Mouse (Mus musculus) brown adipose tissue, adult 24 weeks (tissue): ENCODE results near the gene Eml5. TPM values are rescaled to one million over a fixed set of nuclear protein-coding genes. Genes with fewer than 3 reads are reported as not detected.

Source experiments
- H3K27ac ChIP-seq: fragments of 200-500 bp; replicated peaks from 2 replicates; pipeline ENCODE4 v1.5.1; 2012; ENCODE audit warnings: low read depth, mild to moderate bottlenecking, low read length
- H3K4me1 ChIP-seq: fragments of 200-500 bp; 2 replicates; pipeline ENCODE4 v1.6.1; 2012; ENCODE audit warnings: low read length, mixed read lengths; ENCODE audit not compliant: control insufficient read depth, insufficient read depth, insufficient read length
- H3K4me3 ChIP-seq: fragments of 200-500 bp; 2 replicates; pipeline ENCODE4 v1.5.1; 2012; ENCODE audit warnings: low read depth, mild to moderate bottlenecking, low read length, moderate library complexity; ENCODE audit not compliant: insufficient read depth
- polyA plus RNA-seq: library from polyadenylated mRNA; stranded (reverse); fragments of >200 nt; gene quantifications from 2 replicates; pipeline ENCODE4 v1.2.4, GENCODE M21; 2012; ENCODE audit not compliant: missing spikeins, insufficient read depth, insufficient read length

Gene Eml5
- polyA plus RNA-seq, 1 experiment, result 9.0 TPM

DNA sequence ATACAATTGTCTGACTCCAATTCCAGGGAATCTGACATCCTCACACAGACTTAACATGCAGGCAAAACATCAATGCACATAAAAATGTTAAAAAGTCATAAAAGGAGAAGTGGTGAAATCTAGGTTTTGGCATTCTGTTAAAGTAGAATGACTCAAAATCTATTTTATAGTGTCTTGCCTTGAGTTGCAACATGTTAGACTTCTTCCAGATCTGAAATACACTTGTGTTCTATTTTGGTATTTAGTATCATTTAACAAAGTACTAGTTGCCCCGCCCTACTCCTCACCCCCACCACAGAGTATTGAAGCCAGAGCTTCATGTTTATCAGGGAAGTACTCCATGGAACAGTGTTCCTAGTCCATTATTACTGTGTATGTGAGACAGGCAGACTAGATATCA lies 117.0 kb downstream of the Eml5 start:
- H3K4me1 ChIP-seq, result no peaks in the 10 kb centered on the region
- no peak overlapping the region for H3K4me3 ChIP-seq
- H3K27ac ChIP-seq, result no peak overlapping the region

DNA sequence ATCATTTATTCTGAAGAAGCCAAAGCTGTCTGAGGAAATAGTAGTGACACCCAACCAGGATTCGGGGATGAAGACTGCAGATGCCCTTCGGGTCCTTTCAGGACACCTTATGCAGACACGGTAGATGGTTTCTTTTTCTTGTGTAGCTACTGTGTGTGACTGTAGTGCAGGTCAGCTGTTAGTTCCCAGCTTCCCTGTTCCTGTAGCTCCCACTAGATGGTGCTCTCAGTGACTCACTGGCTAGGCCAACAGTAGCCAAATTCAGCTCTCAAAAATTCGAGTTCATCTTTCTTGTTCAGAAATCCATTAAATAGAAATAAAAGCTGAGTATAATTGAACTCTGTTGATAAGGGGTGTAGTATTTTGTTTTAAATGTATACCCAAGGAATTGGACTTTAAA lies 122.1 kb downstream of the Eml5 start:
- Histone ChIP-seq H3K4me1 (no peaks in the 10 kb centered on the region), H3K4me3 (no peak overlapping the region), H3K27ac (no peak overlapping the region)

DNA sequence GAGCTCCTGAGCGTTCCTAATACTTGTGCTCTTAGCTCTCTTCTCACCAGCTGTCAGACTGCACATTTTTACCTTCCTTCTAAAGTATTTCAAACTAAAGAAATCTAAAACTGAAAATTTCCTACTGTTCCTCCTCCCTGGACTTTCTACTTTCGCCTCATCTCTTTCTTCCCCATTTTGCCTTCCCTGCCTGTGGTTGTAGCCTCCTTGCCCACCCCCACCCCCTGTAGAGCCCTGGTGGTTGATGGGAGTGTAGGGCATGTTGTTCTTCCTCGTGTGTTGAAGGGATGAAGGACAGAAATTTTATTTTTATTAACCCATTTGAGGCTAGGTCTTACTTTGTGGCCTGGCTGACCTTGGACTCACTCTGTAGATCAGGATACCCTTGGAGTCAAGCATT lies 123.8 kb downstream of the Eml5 start:
- Histone ChIP-seq H3K27ac (no peak overlapping the region), H3K4me1 (no peaks in the 10 kb centered on the region), H3K4me3 (no peak overlapping the region)

DNA sequence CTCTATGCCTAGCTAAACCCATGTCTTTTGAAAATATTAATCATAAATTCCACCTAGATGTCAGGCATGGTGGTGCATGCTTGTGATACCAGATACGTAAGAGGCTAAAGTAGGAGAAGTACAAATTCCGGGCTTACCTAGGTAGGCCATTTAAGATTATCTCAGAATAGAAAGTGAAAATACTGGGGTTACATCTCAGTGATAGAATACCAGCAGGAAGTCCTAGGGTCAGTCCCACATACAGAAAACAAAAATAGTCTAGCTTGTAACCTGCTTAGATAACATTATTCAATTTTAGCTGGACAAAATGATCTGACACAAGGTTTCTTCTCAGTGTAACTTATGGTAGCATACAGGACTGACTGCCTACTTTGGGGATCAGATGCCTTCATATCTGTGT lies 135.0 kb downstream of the Eml5 start:
- Histone ChIP-seq H3K4me3 (no peak overlapping the region), H3K27ac (no peak overlapping the region), H3K4me1 (no peaks in the 10 kb centered on the region)

DNA sequence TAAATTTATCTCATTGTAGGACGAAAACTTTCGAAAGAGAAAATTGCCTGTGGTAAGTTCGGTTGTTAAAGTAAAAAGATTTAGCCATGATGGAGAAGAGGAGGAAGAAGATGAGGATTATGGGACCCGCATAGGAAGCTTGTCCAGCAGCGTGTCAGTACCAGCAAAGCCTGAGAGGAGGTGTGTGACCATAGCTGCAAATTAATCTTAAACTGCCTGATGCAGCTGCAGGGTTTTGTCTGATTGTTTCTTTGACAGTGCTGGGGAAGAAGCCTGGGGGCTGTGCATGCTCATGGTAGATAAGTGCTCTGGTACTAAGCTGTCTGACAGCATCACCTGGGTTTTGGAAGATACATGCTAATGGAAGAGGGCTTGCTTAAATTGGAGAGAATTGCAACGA lies 141.6 kb downstream of the Eml5 start:
- H3K27ac ChIP-seq, result no peak overlapping the region
- no peak overlapping the region for H3K4me3 ChIP-seq
- H3K4me1 ChIP-seq, result 0 out of 2 replicates have a peak, but pooled peaks cover 2% of the 10 kb centered on the region

DNA sequence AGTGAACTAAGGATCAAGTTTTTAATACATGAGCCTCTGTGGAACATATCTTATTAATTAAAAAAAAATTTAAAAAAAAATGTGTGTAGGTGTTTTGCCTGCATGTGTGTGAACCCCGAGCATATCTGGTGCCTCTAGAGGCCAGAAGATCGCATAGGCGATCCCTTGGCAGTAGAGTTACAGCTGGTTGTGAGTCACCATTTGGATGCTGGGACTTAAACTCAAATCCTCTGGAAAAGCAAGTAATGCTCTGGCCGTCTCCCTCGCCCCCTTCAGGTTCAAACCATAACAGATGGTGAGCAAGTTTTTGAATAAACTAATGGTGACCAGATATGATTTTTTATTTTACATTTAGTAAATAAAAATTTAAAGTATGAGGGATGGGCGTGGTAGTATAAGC lies 143.6 kb downstream of the Eml5 start:
- H3K27ac ChIP-seq, result no peak overlapping the region
- no peak overlapping the region for H3K4me3 ChIP-seq
- 0 out of 2 replicates have a peak, but pooled peaks cover 2% of the 10 kb centered on the region for H3K4me1 ChIP-seq

DNA sequence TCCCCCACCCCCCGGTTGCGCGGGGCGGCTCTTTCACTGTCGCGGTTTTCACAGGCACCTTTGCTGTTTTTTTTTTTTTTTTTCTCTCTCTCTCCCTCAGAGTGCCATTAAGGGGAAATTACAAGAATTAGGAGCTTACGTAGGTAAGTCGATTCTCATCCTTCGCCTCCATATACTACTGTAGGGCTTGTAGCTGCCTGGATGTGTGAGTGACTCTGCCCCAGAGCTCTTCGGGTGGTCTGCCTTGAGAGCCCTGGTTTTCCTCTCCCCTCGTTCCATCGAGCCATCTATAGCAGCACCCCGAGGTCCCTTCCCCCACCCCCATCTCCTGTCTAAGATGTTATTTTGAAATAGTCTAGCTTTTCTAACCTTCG lies 153.9 kb downstream of the Eml5 start:
- Histone ChIP-seq H3K27ac (no peak overlapping the region), H3K4me3 (peak overlapping the region; percentile 75), H3K4me1 (peaks cover 4% of the 10 kb centered on the region; the same call in 1 of the 2 replicates)

DNA sequence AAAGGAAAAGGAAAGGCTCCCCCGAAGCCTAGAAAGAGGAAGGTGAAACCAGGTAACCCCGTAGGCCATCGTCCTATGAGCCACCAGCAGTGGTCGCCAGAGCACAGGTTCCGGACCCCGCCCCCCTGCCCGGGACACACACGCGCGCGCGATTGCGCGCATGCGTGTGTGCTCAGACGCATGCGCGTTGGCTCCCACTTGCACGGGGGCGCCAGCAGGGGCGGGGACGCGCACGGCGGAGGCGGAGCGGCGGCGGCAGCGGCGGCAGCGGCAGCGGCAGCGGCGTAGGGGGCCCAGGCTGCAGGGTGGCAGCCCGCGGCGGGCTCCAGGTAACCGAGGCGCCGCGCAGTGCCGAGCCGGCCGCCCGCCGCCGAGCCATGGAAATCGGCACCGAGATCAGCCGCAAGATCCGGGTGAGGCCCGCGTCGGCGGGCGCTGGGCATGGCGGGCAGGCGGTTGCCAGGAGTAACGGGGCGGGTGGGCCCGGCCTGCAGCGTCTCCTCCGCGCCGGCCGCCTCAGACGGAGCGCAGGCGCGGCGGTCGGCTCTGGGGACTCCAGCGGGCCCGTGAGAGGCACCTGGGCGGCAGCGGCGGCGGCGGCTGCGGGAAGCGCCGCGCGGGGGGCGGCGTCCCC lies 154.4 kb downstream of the Eml5 start, which contains the start of gene Zc3h14:
Zc3h14 (plus strand) TSS at position 219 of the 634 bp plus-strand sequence.
- peaks cover 4% of the 10 kb centered on the region; the same call in 1 of the 2 replicates for H3K4me1 ChIP-seq
- H3K27ac ChIP-seq, result no peak within 1 kb of the TSS
- peak within 1 kb of the TSS; percentile 75 for H3K4me3 ChIP-seq

DNA sequence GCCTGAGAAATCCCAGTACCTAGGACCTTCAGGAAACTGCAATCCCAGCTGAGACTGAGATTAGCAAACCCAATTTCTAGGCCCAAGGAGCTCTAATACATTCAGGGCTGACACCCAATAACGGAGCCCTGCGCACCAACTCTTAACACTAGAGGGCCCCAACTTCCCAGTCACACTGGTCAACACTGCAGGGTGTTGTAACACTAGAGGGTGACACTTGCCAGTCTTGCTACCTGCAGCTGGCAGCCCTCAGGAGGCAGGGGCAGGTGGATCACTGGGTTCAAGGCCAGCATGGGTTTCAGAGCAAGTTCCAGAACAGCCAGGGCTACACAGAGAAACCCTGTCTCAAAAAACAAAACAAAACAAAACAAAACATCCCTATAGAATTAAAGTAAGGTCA lies 155.2 kb downstream of the Eml5 start:
- peaks cover 4% of the 10 kb centered on the region; the same call in 1 of the 2 replicates for H3K4me1 ChIP-seq
- H3K4me3 ChIP-seq, result no peak overlapping the region
- H3K27ac ChIP-seq, result no peak overlapping the region

DNA sequence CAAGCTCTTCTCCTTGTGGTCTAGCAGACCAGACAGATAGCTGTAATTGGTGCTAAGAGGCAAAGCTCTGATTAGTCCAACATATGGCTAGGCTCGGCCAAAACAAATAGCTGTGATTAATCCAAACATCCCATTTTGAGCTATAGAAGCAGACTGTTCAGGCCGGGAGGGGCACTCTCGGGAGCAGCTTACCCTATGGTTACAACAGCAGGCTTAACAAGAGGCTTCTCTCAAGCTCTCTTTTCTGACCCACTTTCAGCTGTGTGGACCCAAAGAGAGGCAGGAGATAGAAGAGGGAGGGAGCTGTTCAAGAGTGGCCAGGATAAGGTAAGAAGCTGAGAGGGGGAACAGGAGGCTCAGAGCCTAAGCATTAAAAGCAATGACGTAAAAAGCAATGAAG lies 155.7 kb downstream of the Eml5 start:
- Histone ChIP-seq H3K27ac (no peak overlapping the region), H3K4me1 (peaks cover 4% of the 10 kb centered on the region; the same call in 1 of the 2 replicates), H3K4me3 (no peak overlapping the region)

DNA sequence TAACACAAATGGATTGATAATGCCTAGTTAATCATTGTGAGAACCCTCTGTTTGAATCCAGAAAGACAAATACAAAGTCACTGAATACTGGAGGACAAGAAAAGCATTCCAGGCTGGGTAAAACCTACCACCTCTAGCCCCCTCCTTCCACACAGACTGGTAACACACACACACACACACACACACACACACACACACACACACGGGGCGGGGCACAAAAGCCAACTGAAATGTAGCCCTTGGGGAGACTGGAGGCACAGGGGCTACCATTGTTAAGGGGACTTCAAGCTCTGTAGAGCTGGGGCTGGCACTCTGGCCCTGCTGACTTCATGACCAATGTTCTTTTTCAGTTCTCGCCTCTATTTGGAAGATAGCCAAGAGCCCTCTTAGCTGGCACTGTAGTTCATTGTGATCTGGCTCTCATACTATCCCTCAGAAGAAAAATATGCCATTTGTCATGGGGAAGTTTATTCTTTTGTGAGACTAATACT lies 160.2 kb downstream of the Eml5 start:
- no peak overlapping the region for H3K4me3 ChIP-seq
- no peaks in the 10 kb centered on the region for H3K4me1 ChIP-seq
- no peak overlapping the region for H3K27ac ChIP-seq

DNA sequence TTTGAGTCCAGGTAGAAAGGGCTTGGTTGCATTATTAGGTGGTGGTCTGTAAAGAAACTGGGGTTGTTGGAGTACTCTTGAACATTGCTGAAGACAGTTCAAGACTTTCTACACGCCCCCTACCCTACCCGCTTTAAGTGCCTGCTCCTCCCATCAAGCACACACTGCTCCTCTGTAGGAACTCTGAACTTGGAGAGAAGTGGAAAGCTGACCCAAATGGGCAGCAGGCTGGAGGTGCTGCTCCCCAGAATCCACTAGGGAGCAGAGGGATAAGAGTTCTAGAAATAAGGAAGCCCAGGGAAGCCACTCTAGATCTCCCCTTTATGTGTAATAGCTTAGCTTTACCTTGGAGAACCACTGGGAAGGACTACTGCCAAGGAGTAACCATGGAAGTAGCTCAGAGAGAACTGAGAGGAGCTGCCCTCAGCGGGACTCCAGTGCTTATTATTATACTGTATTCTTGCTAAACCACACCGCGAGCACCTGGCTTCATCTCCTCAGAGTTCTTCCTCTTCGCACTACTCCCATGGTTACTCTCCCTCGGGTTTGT lies 163.4 kb downstream of the Eml5 start:
- Histone ChIP-seq H3K27ac (peak overlapping the region; percentile 79), H3K4me1 (peaks cover 7% of the 10 kb centered on the region; the same call in 1 of the 2 replicates), H3K4me3 (peak overlapping the region; percentile 93)

DNA sequence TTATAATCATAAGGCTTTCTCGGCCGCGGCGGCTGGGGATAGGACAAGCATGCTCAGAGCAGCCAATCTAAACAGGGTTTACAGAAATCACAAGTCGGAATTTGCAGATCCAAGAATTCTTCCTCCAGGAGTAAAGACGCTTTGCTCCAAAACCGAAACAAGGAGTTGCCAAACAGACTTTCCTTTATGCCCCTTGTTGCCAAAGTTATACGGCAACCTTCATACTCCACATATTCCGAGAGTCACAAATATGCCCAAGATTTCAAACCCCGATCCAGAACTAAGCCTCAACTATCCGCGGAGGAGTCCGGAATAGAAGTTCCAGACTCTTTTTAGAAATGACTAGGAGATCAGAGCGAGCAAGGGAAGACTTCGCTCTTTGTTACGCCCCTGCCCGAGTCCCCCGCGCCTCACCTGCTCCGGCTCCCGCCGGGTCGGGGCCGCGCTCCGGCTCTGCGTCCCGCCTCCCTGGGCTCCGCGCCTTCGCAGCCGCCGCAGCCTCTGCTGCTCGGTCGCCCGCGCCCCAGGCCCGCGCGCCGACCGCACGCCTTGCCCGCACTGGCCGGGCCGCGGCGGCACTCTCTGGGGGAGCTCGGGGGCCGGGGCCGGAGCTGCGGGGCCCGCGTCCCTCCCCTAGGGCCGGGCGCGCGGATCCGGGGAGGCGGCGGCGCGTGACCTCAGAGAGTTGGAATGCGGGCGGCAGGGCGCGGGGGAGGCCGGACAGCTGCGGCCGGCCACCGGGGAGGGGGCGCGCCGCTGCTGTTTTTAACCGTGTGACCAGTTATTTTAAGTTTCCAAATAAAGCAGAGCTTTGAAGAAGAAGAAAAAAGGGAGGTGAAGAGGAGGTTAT lies 164.1 kb downstream of the Eml5 start, which contains the start of gene Ptpn21:
Ptpn21 (minus strand) TSS at position 455 of the 850 bp plus-strand sequence.
- peak within 1 kb of the TSS; percentile 93 for H3K4me3 ChIP-seq
- peak within 1 kb of the TSS; percentile 89 for H3K27ac ChIP-seq
- H3K4me1 ChIP-seq, result peaks cover 7% of the 10 kb centered on the region; the same call in 1 of the 2 replicates
